Mouse (Mus musculus): ENCODE measurements around the gene Cyp4f13.

DNA sequence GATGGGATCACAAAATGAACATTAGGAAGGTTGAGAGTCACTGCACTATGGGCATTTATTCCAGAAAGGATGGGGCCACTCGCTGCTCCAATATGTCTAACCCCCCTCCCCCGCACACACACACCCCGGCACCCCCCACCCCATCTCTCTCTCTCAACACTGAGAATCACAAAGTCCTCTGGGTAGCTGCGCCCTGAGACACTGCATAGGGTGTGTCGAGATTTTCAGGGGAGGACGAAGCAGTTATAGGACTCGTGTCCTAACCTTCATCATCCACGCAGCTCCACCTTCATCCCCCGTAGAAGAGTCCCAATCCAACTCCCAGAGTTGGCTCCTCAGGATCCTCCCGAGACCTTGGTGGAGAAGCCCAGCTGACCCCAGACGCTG lies 56.4 kb downstream of the Cyp4f13 start:
- TF ChIP-seq CTCF (IDR thresholded peaks at IDR 0.05; ENCODE audit: low read depth, low read length) (no peak), POLR2A (IDR thresholded peaks at IDR 0.05; ENCODE audit: extremely low read depth, insufficient read depth, low read length) (no peak)

Data from liver, adult 2 months (tissue).